Comparison of ENCODE assay signal across 8 mouse cellular contexts in the genomic region with DNA sequence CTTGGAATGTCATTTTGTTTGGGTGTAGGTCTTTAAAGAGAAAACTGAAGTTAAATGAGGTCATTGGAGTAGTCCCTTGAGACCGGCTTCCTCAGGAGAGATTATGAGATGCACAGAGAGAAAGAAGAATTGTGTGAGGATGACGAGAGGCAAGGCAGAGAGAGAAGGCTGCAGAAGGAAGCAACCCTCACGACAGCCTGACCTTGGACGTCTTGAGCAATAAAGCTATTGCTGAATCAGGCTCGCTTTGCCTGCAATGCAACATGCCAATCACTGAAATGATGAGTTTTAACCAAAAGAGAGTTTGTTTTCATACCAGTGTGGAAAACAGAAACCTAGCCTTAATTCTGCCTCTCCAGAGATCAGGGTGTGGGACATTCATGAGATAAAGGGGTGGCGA.
"Had no signal": no experiment of that assay in that cellular context is flagged by ENCODE, and none has a peak within 500 bp of the region (broad histone marks: within the 10 kb centered on the region; RNA-seq: fewer than 3 reads in every experiment).

No protein-coding gene starts in this region.

- ATAC-seq: lung, postnatal 0 days; midbrain, embryonic 13.5 days had no signal

- DNase-seq: kidney, adult 8-10 months; kidney, postnatal 36 days; left cerebral cortex, postnatal 4 days; lung, adult 2 months; right cerebral cortex, postnatal 14 days; thymus, postnatal 4 days had no signal
